Mouse (Mus musculus): Measurements from ENCODE around the gene Ism2. TPM values are rescaled to one million over a fixed set of nuclear protein-coding genes. Genes with fewer than 3 reads are reported as not detected.
"Not testable (repeated sequence)": the region's sequence is repeated elsewhere in the genome, so short reads cannot be mapped to it uniquely, and the experiment has no call there.

Gene Ism2
- total RNA-seq, 4 experiments from 2014 or later = not detected

DNA sequence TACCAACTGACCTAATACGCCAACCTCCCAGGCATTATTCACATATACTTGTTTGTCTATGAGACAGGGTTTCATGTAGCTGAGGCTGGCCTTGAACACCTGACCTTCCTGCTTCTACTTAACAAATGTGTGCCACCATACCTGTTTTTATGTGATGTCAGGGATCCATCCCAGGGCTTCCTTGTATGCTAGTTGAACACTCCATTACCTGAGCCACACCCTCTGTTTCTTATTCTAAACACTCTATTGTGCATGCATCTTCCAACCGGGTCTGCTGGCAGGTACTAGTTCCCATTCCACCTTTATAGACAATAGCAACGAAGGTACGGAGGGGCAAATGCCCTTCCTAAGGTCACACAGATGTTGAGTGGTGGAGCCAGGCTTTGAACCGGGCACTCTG lies 10.4 kb downstream of the Ism2 start:
- DNase-seq (ENCODE audit: low spot score in 2 of 2) = no peak

DNA sequence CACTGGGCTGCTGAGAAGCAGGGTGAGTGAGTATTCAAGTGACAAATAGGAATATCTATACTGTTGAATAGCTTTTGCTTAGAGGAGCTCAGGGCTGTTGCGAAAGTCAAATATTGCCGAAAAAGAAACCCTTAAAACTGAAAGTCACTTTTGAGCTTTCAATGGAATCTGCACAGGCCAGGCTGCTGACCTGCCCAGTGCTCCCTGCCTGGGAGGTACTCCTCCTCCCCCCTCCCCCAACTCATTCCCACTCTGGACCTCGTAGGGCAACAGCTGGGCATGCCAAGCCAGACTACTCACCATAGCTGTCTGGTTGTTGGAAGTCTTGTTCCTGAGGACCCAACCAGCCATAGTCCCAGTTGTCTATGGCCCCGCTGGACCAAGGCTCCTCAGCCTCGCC lies 14.8 kb downstream of the Ism2 start:
- no peak for DNase-seq (ENCODE audit: low spot score in 2 of 2)

DNA sequence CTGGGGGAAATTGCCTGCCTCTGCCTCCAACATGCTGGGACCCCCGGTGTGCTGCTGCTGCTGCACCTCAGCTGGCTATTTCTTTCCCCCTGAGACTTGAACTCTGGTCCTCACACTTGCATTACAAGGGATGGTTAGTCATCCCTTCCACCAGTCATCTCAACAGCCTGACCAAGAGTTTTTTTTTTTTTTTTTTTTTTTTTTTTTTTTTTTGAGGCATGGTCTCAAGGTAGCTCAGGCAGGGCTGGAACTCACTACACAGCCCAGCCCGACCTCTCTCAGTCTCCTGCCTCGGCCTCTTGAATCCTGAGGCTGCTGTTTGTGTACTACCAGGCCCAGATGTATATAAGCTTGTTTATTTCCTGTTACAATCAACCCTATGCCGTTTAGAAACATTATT lies 15.2 kb downstream of the Ism2 start:
- DNase-seq (ENCODE audit: low spot score in 2 of 2) = no peak

DNA sequence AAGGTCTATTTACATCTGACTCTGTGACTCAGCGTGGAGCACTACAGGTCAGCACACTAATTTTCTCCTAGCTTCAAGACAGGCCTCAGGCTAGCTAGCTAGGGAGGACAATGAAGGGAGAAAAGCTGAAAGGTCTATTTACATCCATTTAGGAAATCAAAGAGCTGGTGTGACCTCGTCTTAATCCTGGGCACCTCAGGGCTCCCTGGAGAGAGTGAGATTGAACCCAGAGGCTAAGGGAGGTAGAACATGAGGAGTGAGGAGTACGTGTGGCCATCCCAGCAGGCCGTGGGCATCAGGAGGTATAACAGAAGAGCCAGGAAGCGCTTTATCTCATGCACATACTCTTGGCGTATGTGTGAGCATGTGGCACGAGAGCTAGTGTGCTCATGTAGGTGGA lies 15.8 kb downstream of the Ism2 start:
- DNase-seq (ENCODE audit: low spot score in 2 of 2) = no peak

DNA sequence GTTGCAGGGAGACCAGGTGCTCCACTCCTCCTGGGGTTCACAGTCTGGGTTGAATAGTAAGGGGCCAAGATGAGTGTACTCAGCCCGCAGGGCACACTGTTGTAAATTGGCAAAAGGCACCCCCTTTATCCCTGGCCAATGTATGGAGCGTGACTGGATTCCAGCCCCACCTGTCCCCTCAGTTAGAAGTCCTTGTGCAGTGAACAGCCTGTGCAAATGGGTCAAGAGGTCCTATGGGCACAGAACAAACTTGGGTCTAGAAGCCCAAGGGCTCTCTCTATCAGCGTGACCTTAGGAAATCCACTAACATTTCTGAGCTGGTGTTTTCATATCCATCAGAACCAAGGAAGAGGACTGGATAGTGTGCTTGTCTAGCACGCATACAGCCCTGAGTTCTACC lies 16.8 kb downstream of the Ism2 start:
- DNase-seq (ENCODE audit: low spot score in 2 of 2) = no peak

DNA sequence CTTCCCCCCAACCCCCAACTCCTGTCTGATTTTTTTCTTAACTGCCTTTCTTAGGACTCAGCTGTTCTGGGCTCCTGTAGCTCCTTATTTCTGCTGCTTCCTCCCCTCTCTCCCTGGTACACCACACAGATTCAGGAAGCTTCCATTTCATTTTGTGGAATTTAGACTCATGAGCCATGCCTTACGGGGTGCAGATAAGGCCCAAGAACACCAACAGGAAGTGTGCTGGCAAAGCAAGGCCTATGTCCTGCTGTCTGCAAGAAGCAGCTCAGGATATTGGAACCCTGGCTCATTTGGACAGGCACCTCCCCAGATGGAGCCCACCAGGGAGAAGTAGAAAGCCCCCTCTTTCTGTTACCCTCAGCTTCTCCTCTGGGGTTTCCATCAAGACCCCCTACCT lies 17.7 kb downstream of the Ism2 start:
- no peak for DNase-seq (ENCODE audit: low spot score in 2 of 2)

DNA sequence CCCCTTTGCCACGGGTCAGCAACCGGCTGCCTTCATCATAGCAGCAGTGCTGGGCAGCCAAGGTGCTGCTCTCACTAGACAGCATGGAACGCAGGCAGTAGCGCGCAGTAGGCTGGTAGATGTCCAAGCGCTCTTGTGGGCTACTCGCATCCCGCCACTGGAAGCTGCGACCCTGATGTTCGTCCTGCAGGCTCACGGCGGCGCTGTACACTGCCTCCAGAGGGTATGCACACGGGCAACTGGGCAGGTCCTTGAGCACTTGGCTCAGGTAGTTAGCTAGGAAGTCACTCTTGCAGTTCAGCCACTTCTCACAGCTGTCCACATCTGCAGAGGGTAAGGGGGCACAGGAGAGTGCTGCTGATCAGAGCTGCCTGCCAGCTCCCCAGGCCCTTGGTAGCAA lies 19.6 kb downstream of the Ism2 start:
- no peak for DNase-seq (ENCODE audit: low spot score in 2 of 2)

DNA sequence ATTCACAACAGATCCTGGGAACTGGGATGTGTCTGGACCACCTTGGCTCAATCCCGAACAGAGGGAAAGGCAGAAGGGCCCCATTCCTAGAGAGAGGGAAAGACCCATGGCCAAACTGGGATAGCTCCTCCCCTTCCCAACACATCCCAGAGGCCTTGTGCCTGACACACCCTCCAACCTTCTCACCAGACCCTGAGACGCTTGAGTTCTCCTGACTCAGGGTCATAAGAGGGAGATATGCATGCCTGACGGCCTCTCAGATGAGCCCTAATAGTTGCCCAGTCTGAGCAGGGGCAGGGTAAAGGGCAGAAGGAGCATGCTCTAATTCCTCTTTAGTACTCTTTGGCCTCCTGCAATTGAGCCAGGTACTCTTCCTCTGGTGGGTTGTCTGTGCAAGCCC lies 20.2 kb downstream of the Ism2 start:
- no peak for DNase-seq (ENCODE audit: low spot score in 2 of 2)

DNA sequence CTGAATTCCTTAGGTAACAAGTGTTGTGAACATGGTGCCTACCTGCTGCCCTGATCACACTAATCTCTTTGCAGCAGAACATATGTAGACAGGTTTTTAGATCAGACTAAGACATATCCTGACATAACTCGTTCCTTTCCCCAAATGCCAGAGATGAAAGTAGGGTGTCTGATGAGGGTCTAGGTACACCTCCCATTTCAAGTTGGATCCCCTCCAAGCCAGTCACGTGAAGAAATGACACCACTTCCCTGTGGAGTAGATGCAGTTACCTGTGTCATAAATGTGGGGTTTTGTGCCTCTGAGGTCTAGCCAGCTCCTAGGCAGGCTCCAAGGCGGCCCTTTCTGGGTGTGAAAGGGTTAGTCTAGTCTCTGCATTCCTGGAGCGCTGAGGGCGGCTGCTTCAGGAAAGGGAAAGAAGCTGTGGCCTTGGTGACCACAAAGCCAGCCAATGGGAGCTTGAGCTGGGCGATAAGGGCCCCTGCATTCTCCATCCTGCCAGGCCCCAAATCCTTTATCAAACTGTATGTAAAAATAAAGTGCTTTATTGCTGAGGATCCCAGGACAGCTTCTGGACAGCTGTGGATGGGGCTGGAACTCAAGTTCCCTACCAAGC lies 21.3 kb downstream of the Ism2 start:
- no peak for DNase-seq (ENCODE audit: low spot score in 2 of 2)

DNA sequence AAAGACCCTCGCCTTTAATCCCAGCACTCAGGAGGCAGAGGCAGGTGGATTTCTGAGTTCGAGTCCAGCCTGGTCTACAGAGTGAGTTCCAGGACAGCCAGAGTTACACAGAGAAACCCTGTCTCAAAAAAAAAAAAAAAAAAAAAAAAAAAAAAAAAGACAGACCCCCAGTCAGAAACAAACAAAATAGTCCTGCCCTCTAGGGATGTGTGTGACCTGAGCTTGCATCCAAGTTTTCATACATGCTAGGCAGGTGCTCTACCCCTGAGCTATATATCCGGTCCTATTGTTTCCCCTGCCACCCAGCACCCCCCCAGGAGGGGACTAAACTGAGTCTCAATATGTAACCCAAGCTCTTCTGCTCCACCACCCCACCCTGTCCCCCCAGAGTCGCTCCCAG lies 22.3 kb downstream of the Ism2 start:
- not testable (repeated sequence) for DNase-seq (ENCODE audit: low spot score in 2 of 2)

DNA sequence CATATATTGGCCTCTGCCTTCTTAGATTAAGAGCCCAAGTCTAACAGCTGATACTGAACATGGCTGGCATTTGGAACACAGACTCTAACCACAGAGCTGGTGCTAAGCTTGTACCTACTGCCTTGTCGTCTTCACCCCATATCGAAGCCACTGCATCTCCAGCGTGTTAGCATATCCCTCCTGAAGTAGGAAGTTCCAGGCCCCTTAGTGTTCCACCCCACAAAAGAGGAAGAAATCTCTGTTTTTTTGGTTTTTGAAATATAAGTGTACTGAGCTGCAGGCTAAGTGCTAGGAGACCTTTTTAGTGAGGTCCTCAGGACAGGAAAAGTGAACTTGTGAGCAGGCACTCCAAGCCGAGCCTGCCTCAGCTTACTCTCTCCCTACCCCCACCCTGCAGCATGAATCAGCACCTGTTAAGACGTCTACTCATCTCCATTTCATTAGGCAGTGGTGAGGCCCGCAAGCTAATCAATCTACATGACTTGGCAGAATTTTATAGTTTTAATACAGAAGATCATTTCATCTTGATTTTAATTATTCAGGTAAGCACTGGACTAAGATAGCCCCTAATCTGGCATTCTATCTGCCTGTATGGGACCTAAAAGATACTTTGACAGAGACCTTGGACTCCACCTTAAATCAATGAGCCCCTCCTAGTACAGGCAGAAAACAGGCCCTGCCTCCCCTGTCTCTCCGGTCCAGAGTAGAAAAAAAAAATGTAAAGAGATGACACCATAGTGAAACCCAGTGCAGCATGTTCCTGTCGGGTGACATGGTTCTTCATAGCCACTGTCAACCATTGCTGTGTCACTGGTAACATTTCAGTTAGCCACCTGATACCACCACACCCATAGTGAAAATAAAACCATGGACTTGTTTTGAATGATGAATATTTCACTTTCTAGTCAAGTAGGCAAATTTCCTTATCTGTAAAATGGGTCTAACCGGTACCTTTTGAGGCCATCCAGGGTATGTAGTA lies 24.4 kb downstream of the Ism2 start:
- no peak for DNase-seq (ENCODE audit: low spot score in 2 of 2)

DNA sequence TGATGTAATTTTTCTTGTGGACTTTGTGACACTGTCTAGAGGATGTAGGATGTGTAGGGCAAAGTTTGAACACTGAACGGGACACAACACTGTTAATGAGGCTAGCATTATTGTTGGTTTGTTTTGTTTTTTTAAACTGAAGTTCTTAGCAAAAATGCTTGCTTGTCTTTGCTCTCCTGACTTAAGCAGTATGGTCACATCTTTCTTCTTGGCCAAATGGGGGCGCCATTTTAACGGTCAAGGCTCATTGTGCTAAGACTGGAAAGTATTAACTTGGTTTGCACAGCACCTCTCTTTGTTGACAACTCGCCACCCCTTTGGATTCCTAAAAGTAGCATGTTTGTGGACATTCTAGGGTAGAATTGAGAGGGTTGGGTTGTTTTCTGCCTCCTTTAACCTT lies 31.8 kb downstream of the Ism2 start:
- no peak for DNase-seq (ENCODE audit: low spot score in 2 of 2)

DNA sequence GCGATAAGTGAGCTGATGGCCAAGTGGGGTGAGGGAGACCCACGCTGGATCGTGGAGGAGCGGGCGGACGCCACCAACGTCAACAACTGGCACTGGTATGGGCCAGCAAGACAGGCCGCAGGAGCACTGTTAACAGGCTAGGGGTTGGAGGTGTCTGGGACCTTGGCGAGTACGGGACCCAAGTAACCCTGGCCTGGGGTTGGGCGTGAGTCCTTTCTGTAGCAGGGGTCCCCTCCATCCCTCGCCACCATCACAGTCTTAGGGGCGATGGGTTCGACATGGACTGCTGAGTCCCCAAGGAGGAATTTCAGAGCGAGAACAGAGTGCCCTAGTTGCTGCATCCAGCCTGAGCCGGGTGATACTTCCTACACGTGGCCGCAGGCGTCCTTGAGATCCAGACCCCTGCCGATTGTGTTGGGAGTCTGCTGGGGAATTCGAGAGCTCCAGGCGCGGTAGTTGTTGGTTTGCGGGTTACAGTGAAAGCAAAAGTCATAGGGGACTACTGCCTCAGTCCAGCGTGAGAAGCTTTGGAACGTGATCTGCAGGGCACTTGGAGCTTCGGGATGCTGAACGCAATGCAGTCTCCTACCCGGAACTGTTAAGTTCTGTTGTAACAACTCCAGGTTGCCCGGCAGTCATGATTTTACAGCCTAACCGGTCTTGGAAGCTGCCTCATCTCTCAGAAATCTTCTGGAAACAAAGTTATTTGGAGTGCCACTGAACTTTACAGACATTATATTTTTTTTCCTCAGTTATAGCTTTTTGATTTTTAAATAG lies 32.5 kb downstream of the Ism2 start:
- no peak for DNase-seq (ENCODE audit: low spot score in 2 of 2)

DNA sequence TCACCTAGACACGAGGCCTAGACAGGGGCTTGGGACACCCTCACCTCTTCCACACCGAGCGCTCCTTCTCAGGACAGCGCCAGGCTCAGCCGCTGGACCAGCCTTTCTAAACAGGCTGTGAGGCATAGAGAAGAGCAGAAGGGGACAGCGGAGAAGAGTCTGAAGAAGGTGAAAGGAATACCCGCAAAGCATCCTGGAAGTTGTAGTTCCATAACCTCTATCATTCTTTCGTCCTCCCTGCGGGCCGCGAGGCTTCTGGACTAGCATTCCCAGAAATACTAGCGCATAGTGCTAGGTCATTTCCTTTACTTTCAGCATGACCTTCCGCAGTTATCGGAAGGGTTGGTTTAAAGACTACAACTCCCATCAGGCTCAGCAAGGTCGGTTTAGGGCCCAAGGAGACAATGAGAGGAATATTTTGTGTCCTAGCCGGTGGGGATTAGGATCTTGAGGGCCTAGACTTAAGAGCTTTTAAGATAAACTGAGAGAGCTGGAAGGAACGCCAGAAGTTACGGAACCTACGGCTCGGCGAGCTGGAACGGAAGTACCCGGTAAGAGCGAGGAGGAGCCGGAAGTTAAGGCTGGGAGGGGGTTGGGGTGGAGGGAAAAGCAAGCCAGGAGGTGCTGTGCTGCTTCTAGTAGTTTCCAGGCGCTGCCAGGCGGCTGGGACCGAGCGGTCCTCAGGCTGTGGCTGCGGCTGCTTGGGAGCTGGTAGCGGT lies 33.2 kb downstream of the Ism2 start, which contains the start of the genes Vipas39 and Ahsa1:
Gene Vipas39 (minus strand): TSS at position 149 of the 719 bp plus-strand sequence.
Gene Ahsa1 (plus strand): TSS at position 372 of the 719 bp plus-strand sequence.
- DNase-seq (ENCODE audit: low spot score in 2 of 2) = peak; percentile 87

DNA sequence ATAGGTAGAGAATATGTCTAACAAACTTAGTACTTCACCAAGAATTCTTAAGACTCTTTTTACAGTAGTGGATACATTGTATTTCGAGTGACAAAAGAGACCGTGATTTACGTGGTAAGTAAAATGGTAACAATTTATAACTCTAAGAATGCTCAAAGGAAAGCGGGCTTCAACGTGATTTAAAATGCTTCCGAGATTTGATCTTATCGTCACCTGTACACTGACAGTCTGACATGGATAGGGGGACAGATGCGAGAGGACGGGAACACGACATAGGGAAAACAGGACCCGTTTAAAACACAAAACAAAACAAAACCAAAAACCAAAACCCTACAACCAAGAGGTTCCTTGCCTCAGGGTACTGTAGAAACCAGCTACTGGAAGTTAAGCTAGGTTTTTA lies 34.1 kb downstream of the Ism2 start:
- no peak for DNase-seq (ENCODE audit: low spot score in 2 of 2)

DNA sequence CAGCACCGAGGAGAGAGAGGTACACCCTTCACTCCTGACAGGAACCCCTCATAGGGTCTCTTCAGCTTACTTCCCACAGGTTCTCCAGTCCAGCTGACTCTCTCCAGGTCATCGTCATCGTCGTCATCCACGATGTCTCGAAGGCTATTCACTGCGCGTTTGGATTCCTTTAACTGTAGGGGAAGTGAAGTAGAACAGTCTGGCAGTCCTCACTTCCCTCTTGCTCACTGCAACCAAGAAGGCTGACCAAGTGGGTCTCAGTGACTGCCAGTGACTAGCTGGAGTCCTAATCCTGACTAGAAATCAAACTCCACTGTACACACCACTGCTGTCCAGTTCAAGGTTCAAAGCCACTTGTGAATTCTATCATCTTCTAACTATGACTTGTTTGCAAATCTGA lies 38.9 kb downstream of the Ism2 start:
- no peak for DNase-seq (ENCODE audit: low spot score in 2 of 2)

DNA sequence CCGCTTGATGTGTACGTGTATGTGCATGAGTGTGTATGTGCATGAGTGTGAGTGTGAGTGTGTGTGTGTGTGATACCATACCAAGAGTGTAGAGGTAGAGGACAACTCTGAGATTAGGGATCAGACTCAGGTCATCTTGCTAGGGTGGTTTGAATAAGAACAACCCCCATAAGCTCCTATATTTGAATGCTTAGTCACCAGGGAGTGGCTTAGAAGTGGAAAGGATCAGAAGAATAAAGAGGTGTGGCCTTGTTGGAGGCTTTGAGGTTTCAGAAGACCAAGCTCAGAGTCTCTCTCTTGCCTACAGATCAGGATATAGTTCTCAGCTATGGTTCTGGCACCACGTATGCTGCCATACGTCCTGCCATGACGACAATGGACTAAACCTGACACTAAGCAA lies 42.9 kb downstream of the Ism2 start:
- no peak for DNase-seq (ENCODE audit: low spot score in 2 of 2)

DNA sequence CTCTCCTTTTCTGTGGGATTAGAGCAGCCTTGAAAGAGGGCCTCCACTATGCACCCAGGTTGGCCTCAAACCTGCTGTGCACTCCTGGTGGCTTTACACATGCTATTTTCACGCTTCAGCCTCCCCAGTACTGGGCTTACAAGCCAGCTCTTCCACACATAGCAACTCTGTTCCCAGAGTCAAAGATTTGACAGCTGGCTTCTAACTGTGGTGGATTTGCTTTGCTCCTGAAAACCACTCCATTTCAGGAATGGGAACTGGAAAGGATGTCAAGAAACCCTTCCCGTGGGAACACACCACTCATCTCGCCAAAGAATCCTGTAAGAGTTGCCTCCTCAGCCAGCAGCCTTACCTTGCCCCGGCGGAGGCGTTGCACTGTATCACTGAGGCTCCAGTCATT lies 45.6 kb downstream of the Ism2 start:
- no peak for DNase-seq (ENCODE audit: low spot score in 2 of 2)

DNA sequence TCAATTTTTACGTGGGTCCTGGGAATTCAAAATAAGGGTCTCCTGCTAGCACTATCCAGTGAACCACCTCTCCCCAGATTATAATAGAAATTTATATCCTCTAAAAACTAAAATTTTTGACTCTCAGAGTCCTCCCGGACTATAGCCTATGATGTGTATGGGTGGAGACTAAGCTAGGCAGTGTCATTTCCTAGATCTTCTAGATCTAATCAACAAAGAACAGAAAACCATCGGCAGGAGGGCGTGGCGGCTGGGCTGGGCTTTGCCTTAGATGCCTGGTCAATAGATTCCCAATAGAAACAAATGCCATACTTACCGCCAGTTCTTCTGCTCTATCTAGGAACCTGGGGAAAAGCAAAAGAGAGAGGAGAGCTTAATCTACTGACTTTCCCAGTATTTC lies 49.3 kb downstream of the Ism2 start:
- no peak for DNase-seq (ENCODE audit: low spot score in 2 of 2)

DNA sequence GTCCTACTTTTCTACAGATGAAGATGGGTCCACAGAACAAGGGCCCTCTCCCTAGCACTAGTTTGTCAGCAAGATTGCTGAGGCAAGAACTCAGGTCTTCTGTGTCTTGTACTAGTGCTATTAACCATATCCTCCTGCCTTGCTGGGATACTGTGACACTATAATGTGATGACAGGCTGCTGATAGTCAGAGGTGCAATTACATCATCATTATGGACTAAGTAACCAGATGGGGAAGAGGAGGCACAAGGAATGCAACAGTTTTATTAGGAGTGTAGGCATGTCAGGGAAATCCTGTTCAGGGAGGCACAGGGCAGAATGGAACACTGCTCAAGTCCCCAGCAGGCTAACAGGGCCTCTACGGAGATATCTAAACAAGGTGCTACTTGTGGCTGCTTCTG lies 60.9 kb downstream of the Ism2 start, which contains the start of gene Noxred1:
Gene Noxred1 (minus strand): TSS at position 101 of the 400 bp plus-strand sequence.
- no peak for DNase-seq (ENCODE audit: low spot score in 2 of 2)

DNA sequence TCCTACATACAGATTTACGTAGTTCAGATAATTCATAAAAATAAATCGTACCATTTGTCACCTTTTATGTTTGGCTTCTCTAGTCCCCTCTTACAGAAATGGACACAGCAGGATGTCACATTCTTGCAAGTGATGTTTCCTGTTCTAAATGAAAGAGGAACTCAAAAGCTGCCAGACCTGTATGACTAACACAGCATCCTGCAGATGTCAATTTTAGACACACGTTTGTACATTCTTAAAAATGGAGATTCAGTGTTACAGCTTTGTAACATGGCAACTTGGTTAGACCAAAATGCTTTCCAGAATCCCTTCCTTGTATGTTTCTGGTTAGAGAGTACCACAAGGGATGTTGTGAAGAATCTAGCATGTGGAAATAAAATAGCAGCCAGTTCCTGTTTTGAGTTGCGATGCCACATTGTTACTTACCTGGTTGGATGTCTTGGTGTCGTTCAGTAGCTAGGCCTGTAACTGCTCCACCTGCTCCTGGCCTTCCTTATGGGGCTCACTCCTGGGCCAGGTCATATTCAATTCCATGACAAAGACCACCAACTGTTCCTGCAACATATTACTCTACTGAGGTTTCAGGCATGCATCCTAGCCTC lies 62.5 kb downstream of the Ism2 start:
- DNase-seq (ENCODE audit: low spot score in 2 of 2) = no peak
